ENCODE assay signal across 8 mouse cellular contexts in genomic region chr17:36943691-36944090, GRCm38 (mm10). TPM values are rescaled to one million over a fixed set of nuclear protein-coding genes. Genes with fewer than 3 reads are reported as not detected.
A peak's percentile ranks its signal among the peaks of the same experiment; 100 is the strongest.
DNase-seq lines count a peak whose midpoint lies in the region; ATAC-seq lines count a peak whose summit lies in the region.
"Had no signal": no experiment of that assay in that cellular context is flagged by ENCODE, and none has a peak within 500 bp of the region (broad histone marks: within the 10 kb centered on the region; RNA-seq: fewer than 3 reads in every experiment).

No protein-coding gene starts in this region.

- no peak overlapping the region for H3K9ac ChIP-seq in kidney, embryonic 16.5 days (replicated peaks; ENCODE audit: low read length)
- no peak overlapping the region for H3K9ac ChIP-seq in embryonic facial prominence, embryonic 12.5 days
- H3K9ac ChIP-seq in forebrain, embryonic 15.5 days (replicated peaks) = peak overlapping the region; percentile 42; the same call in 1 of the 2 replicates
- no peak overlapping the region for H3K9ac ChIP-seq in midbrain, embryonic 13.5 days (replicated peaks)

- H3K36me3 ChIP-seq in kidney, embryonic 16.5 days (ENCODE audit: insufficient read depth, low read length) = no peaks in the 10 kb centered on the region
- peaks cover 1% of the 10 kb centered on the region for H3K36me3 ChIP-seq in embryonic facial prominence, embryonic 12.5 days
- H3K36me3 ChIP-seq in forebrain, embryonic 15.5 days = peaks cover 4% of the 10 kb centered on the region; the same call in 1 of the 2 replicates
- peaks cover 5% of the 10 kb centered on the region; the same call in 1 of the 2 replicates for H3K36me3 ChIP-seq in midbrain, embryonic 13.5 days

- peaks cover 61% of the 10 kb centered on the region for H3K27me3 ChIP-seq in kidney, embryonic 16.5 days (ENCODE audit: insufficient read depth, low read length)
- H3K27me3 ChIP-seq in embryonic facial prominence, embryonic 12.5 days = peaks cover 75% of the 10 kb centered on the region
- peaks cover 56% of the 10 kb centered on the region for H3K27me3 ChIP-seq in forebrain, embryonic 15.5 days
- H3K27me3 ChIP-seq in midbrain, embryonic 13.5 days = peaks cover 58% of the 10 kb centered on the region

- no peak overlapping the region for H3K27ac ChIP-seq in kidney, embryonic 16.5 days (ENCODE audit: low read length)
- no peak overlapping the region for H3K27ac ChIP-seq in embryonic facial prominence, embryonic 12.5 days
- H3K27ac ChIP-seq in forebrain, embryonic 15.5 days (replicated peaks) = no peak overlapping the region
- H3K27ac ChIP-seq in midbrain, embryonic 13.5 days = no peak overlapping the region

- H3K4me3 ChIP-seq in kidney, embryonic 16.5 days (ENCODE audit: low read length) = peak overlapping the region; percentile 42; the same call in 1 of the 2 replicates
- no peak overlapping the region for H3K4me3 ChIP-seq in embryonic facial prominence, embryonic 12.5 days
- no peak overlapping the region for H3K4me3 ChIP-seq in forebrain, embryonic 15.5 days
- no peak overlapping the region for H3K4me3 ChIP-seq in midbrain, embryonic 13.5 days (replicated peaks)
- H3K4me3 ChIP-seq: myocyte had no signal

- no peak for DNase-seq in kidney, adult 11 months
- no peak for DNase-seq in frontal cortex, postnatal 25 days (ENCODE audit: low spot score in 2 of 2)
- DNase-seq in thymus, postnatal 14 days = no peak

- peak overlapping the region; percentile 72; the same call in 1 of the 2 replicates for H3K4me2 ChIP-seq in kidney, embryonic 16.5 days (replicated peaks; ENCODE audit: low read depth, low read length)
- peak overlapping the region; percentile 72; the same call in 1 of the 2 replicates for H3K4me2 ChIP-seq in embryonic facial prominence, embryonic 12.5 days (replicated peaks)
- 0 out of 2 replicates have a peak overlapping the region, but pooled peaks have one; percentile 63 for H3K4me2 ChIP-seq in forebrain, embryonic 15.5 days (replicated peaks)
- peak overlapping the region; percentile 63; the same call in 1 of the 2 replicates for H3K4me2 ChIP-seq in midbrain, embryonic 13.5 days (replicated peaks)

- H3K9me3 ChIP-seq in kidney, embryonic 16.5 days (ENCODE audit: low read length) = no peaks in the 10 kb centered on the region
- H3K9me3 ChIP-seq in embryonic facial prominence, embryonic 12.5 days = no peaks in the 10 kb centered on the region
- H3K9me3 ChIP-seq in forebrain, embryonic 15.5 days = no peaks in the 10 kb centered on the region
- H3K9me3 ChIP-seq in midbrain, embryonic 13.5 days = no peaks in the 10 kb centered on the region

- WGBS in kidney, embryonic 16.5 days = 11% methylated on average over 5 of the region's 5 CpGs
- 25% methylated on average over 5 of the region's 5 CpGs for WGBS in embryonic facial prominence, embryonic 12.5 days
- WGBS in forebrain, embryonic 15.5 days = 27% methylated on average over 5 of the region's 5 CpGs
- 24% methylated on average over 5 of the region's 5 CpGs for WGBS in midbrain, embryonic 13.5 days

- ATAC-seq in kidney, embryonic 16.5 days (ENCODE audit: low FRiP score, low TSS enrichment) = no peak
- ATAC-seq in embryonic facial prominence, embryonic 12.5 days (ENCODE audit: insufficient number of reproducible peaks, insufficient read depth, low FRiP score, low TSS enrichment) = no peak
- no peak for ATAC-seq in forebrain, embryonic 15.5 days (replicated peaks)
- ATAC-seq in midbrain, embryonic 13.5 days = no peak

- H3K4me1 ChIP-seq in kidney, embryonic 16.5 days (ENCODE audit: insufficient read depth, low read length) = peaks cover 16% of the 10 kb centered on the region
- H3K4me1 ChIP-seq in embryonic facial prominence, embryonic 12.5 days = peaks cover 10% of the 10 kb centered on the region; the same call in 1 of the 2 replicates
- peaks cover 26% of the 10 kb centered on the region for H3K4me1 ChIP-seq in forebrain, embryonic 15.5 days
- peaks cover 30% of the 10 kb centered on the region for H3K4me1 ChIP-seq in midbrain, embryonic 13.5 days (replicated peaks)

RNA-seq across cellular contexts. Expression of gene Rnf39, which starts 1.0 kb away (rescaled TPM):
- polyA plus RNA-seq in kidney, embryonic 16.5 days (2015; fragmentation: Nextera tagmentation; extraction: Ambion mirVana) = 0.22 and 0.27 TPM in 2 replicates
- polyA plus RNA-seq in embryonic facial prominence, embryonic 12.5 days (2016; fragmentation: Nextera tagmentation; extraction: Ambion mirVana) = 0.23 and 0.41 TPM in 2 replicates
- polyA plus RNA-seq in forebrain, embryonic 15.5 days (2015; fragmentation: Nextera tagmentation; extraction: Ambion mirVana) = 0.78 and 0.80 TPM in 2 replicates
- 0.63 and 0.70 TPM in 2 replicates for polyA plus RNA-seq in midbrain, embryonic 13.5 days (2015; fragmentation: Nextera tagmentation; extraction: Ambion mirVana)

RNA-seq across cellular contexts. Expression of gene Ppp1r11, which starts 7.8 kb away (rescaled TPM):
- 111 and 116 TPM in 2 replicates for polyA plus RNA-seq in kidney, embryonic 16.5 days (2015; fragmentation: Nextera tagmentation; extraction: Ambion mirVana)
- 111 and 122 TPM in 2 replicates for polyA plus RNA-seq in embryonic facial prominence, embryonic 12.5 days (2016; fragmentation: Nextera tagmentation; extraction: Ambion mirVana)
- 156 and 164 TPM in 2 replicates for polyA plus RNA-seq in forebrain, embryonic 15.5 days (2015; fragmentation: Nextera tagmentation; extraction: Ambion mirVana)
- 172 and 177 TPM in 2 replicates for polyA plus RNA-seq in midbrain, embryonic 13.5 days (2015; fragmentation: Nextera tagmentation; extraction: Ambion mirVana)

RNA-seq across cellular contexts. Expression of gene Znrd1, which starts 14.7 kb away (rescaled TPM):
- 90.7 and 94.7 TPM in 2 replicates for polyA plus RNA-seq in kidney, embryonic 16.5 days (2015; fragmentation: Nextera tagmentation; extraction: Ambion mirVana)
- 98.7 and 112 TPM in 2 replicates for polyA plus RNA-seq in embryonic facial prominence, embryonic 12.5 days (2016; fragmentation: Nextera tagmentation; extraction: Ambion mirVana)
- 71.2 and 74.1 TPM in 2 replicates for polyA plus RNA-seq in forebrain, embryonic 15.5 days (2015; fragmentation: Nextera tagmentation; extraction: Ambion mirVana)
- polyA plus RNA-seq in midbrain, embryonic 13.5 days (2015; fragmentation: Nextera tagmentation; extraction: Ambion mirVana) = 68.3 and 71.8 TPM in 2 replicates

RNA-seq across cellular contexts. Expression of gene Znrd1as, which starts 14.7 kb away (rescaled TPM):
- polyA plus RNA-seq in kidney, embryonic 16.5 days (2015; fragmentation: Nextera tagmentation; extraction: Ambion mirVana) = 6.7 and 6.8 TPM in 2 replicates
- polyA plus RNA-seq in embryonic facial prominence, embryonic 12.5 days (2016; fragmentation: Nextera tagmentation; extraction: Ambion mirVana) = 4.8 and 6.5 TPM in 2 replicates
- polyA plus RNA-seq in forebrain, embryonic 15.5 days (2015; fragmentation: Nextera tagmentation; extraction: Ambion mirVana) = 5.1 and 5.9 TPM in 2 replicates
- polyA plus RNA-seq in midbrain, embryonic 13.5 days (2015; fragmentation: Nextera tagmentation; extraction: Ambion mirVana) = 4.8 and 6.5 TPM in 2 replicates

RNA-seq across cellular contexts. Expression of gene 2410137M14Rik, which starts 37.3 kb away (rescaled TPM):
- not detected in 2 replicates for polyA plus RNA-seq in kidney, embryonic 16.5 days (2015; fragmentation: Nextera tagmentation; extraction: Ambion mirVana)
- polyA plus RNA-seq in embryonic facial prominence, embryonic 12.5 days (2016; fragmentation: Nextera tagmentation; extraction: Ambion mirVana) = not detected in 2 replicates
- polyA plus RNA-seq in forebrain, embryonic 15.5 days (2015; fragmentation: Nextera tagmentation; extraction: Ambion mirVana) = 0.37 TPM in 1 of 2 replicates, not detected in the other
- polyA plus RNA-seq in midbrain, embryonic 13.5 days (2015; fragmentation: Nextera tagmentation; extraction: Ambion mirVana) = 0.43 and 0.57 TPM in 2 replicates
- polyA plus RNA-seq: myocyte had no signal
